Mouse (Mus musculus) limb, embryonic 14.5 days (tissue): Measurements from ENCODE around the gene Hdac1. TPM values are rescaled to one million over a fixed set of nuclear protein-coding genes. Genes with fewer than 3 reads are reported as not detected.

Experiments
- ATAC-seq: fragments of 200-750 bp; cut with Nextera tagmentation; 2 replicates; pipeline ENCODE4 v1.8.0; 2017; ENCODE audit warnings: low read depth, moderate number of reproducible peaks, moderate TSS enrichment; ENCODE audit not compliant: low FRiP score
- DNase-seq: peaks from one replicate; pipeline ENCODE4 v3.0.0-alpha.2; 2015; ENCODE audit warnings: low spot score
- H3K27ac ChIP-seq: fragments of 300-500 bp; sonication (generic); replicated peaks from 2 replicates; pipeline ENCODE4 v1.5.1; 2014; ENCODE audit warnings: low read depth, mild to moderate bottlenecking, low read length, moderate library complexity, mixed read lengths
- H3K27me3 ChIP-seq: fragments of 300-500 bp; sonication (generic); 2 replicates; pipeline ENCODE4 v1.6.1; 2014; ENCODE audit warnings: low read length, mixed read lengths; ENCODE audit not compliant: control insufficient read depth, insufficient read depth
- H3K36me3 ChIP-seq: fragments of 300-500 bp; sonication (generic); 2 replicates; pipeline ENCODE4 v1.6.1; 2014; ENCODE audit warnings: mild to moderate bottlenecking, low read length, moderate library complexity, mixed read lengths; ENCODE audit not compliant: control insufficient read depth, insufficient read depth
- H3K4me1 ChIP-seq: fragments of 300-500 bp; sonication (generic); 2 replicates; pipeline ENCODE4 v1.6.1; 2014; ENCODE audit warnings: antibody characterized with exemption, low read length, mixed read lengths; ENCODE audit not compliant: control insufficient read depth, insufficient read depth
- H3K4me2 ChIP-seq: fragments of 300-500 bp; sonication (generic); replicated peaks from 2 replicates; pipeline ENCODE4 v1.6.1; 2014; ENCODE audit warnings: low read depth, mild to moderate bottlenecking, low read length, moderate library complexity; ENCODE audit not compliant: severe bottlenecking
- H3K4me3 ChIP-seq: fragments of 300-500 bp; sonication (generic); replicated peaks from 2 replicates; pipeline ENCODE4 v1.5.1; 2014; ENCODE audit warnings: low read length
- H3K9ac ChIP-seq: fragments of 300-500 bp; sonication (generic); 2 replicates; pipeline ENCODE4 v1.6.1; 2014; ENCODE audit warnings: mild to moderate bottlenecking, low read depth, low read length, moderate library complexity; ENCODE audit not compliant: severe bottlenecking
- H3K9me3 ChIP-seq: fragments of 300-500 bp; sonication (generic); 2 replicates; pipeline ENCODE4 v1.6.1; 2016; ENCODE audit warnings: low read length; ENCODE audit not compliant: control insufficient read depth
- POLR2A ChIP-seq: fragments of 200-500 bp; IDR thresholded peaks from 2 replicates; pipeline ENCODE4 v1.8.0; 2012; ENCODE audit warnings: inconsistent platforms, mild to moderate bottlenecking, moderate library complexity, borderline replicate concordance; ENCODE audit not compliant: insufficient read depth, insufficient read length; ENCODE audit errors: extremely low read depth
- WGBS: fragments of 180-500 bp; shearing (Covaris S2); extraction: QIAGEN DNeasy Blood & Tissue Kit; methylation state at CpG from one replicate; pipeline ENCODE4 v1.1.7; 2014; 5-methylcytosine and 5-hydroxymethylcytosine counted together
- polyA plus RNA-seq, 2 experiments: library from polyadenylated mRNA; depleted of rRNA in 1 of 2; stranded (reverse) in 1 of 2; unstranded in 1 of 2; fragments of >200 nt; fragmentation: Nextera tagmentation in 1 of 2; extraction: Ambion mirVana in 1 of 2; gene quantifications; 2 replicates each; pipeline versions ENCODE4 v1.2.1 to v1.2.3; 2012 to 2014

The Hdac1 gene
- polyA plus RNA-seq, 2 experiments: 201 to 209 TPM

DNA sequence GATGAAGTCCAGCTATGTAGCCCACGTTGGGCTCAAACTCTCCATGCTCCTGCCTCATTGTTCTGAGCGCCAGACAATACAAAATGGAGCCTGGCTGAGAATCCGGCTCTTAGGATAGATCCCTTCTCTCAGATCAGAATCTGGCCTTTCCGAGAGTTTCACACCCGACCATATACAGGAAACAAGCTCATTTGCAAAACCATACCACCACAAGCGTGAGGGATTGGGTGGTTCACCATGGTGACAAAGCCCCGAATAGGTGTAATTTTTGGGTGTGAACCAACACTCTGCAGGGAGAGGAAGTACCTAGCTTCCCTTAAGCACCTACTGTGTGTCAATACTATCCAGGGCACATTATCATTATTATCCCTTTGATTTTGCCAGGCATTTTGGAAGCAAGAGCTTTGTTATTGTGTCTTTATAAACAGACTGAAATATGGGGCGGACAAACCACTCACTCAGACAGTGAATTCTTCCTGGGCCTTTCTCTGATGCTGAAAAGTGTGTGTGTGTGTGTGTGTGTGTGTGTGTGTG, 29.1 kb upstream of the Hdac1 start:
- Histone ChIP-seq H3K9ac (no peak overlapping the region), H3K27me3 (no peaks in the 10 kb centered on the region), H3K9me3 (no peaks in the 10 kb centered on the region), H3K4me1 (no peaks in the 10 kb centered on the region; the same call in 1 of the 2 replicates), H3K27ac (no peak overlapping the region), H3K4me3 (no peak overlapping the region), H3K36me3 (no peaks in the 10 kb centered on the region), H3K4me2 (no peak overlapping the region)
- no peak for TF ChIP-seq POLR2A
- DNase-seq (no peak), ATAC-seq (no peak)
- WGBS: 70% methylated on average over 8 of the region's 8 CpGs

- no peak overlapping the region for H3K27ac ChIP-seq
- no peaks in the 10 kb centered on the region for H3K36me3 ChIP-seq
- DNase-seq (no peak), ATAC-seq (no peak)
- no peaks in the 10 kb centered on the region; the same call in 1 of the 2 replicates for H3K4me1 ChIP-seq
- no peak overlapping the region for H3K4me3 ChIP-seq
- no peak overlapping the region for H3K4me2 ChIP-seq
- no peaks in the 10 kb centered on the region for H3K9me3 ChIP-seq
- no peaks in the 10 kb centered on the region for H3K27me3 ChIP-seq
- TF ChIP-seq POLR2A: no peak
- 85% methylated on average over 6 of the region's 6 CpGs for whole genome bisulfite sequencing
- no peak overlapping the region for H3K9ac ChIP-seq
Observed at GRCm38 (mm10) chr4:129570028-129570427, 27.5 kb upstream of the Hdac1 start.

- H3K4me1 ChIP-seq: no peaks in the 10 kb centered on the region
- no peak overlapping the region for H3K4me3 ChIP-seq
- DNase-seq: no peak
- H3K27me3 ChIP-seq: no peaks in the 10 kb centered on the region
- TF ChIP-seq POLR2A: no peak
- no peak for ATAC-seq
- H3K4me2 ChIP-seq: no peak overlapping the region
- no peak overlapping the region for H3K9ac ChIP-seq
- H3K9me3 ChIP-seq: no peaks in the 10 kb centered on the region
- WGBS: 86% methylated on average over 7 of the region's 7 CpGs
- no peak overlapping the region for H3K27ac ChIP-seq
- no peaks in the 10 kb centered on the region for H3K36me3 ChIP-seq
Observed at GRCm38 (mm10) chr4:129568366-129568765, 25.9 kb upstream of the Hdac1 start.

DNA sequence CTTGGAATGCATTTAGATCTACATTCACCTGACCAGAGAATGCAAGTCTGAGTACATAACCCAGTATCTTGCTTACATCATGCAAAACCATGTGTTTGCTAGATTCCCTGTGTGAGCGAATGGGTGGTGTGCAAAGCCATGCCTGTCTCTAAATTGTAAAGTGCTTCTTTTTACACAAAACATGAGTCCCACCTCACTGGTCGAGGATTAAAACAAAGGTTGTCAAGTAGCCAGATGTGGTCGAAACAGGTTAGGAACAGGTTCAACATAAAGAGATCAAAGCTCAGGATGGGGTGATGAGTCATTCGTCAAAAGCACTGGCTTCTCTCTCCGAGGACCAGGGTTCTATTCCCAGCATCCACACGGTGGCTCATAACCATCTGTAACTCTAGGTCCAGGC, 22.6 kb upstream of the Hdac1 start:
- H3K4me2 ChIP-seq: no peak overlapping the region
- no peaks in the 10 kb centered on the region for H3K36me3 ChIP-seq
- no peak overlapping the region for H3K27ac ChIP-seq
- ATAC-seq (no peak), DNase-seq (no peak)
- TF ChIP-seq POLR2A: no peak
- H3K9ac ChIP-seq: no peak overlapping the region
- no peaks in the 10 kb centered on the region for H3K4me1 ChIP-seq
- no peaks in the 10 kb centered on the region for H3K9me3 ChIP-seq
- no peak overlapping the region for H3K4me3 ChIP-seq
- WGBS: 76% methylated on average over 6 of the region's 6 CpGs
- H3K27me3 ChIP-seq: no peaks in the 10 kb centered on the region

- Histone ChIP-seq H3K27ac (no peak overlapping the region), H3K27me3 (no peaks in the 10 kb centered on the region), H3K4me1 (no peaks in the 10 kb centered on the region), H3K4me3 (no peak overlapping the region), H3K36me3 (no peaks in the 10 kb centered on the region), H3K9me3 (no peaks in the 10 kb centered on the region), H3K9ac (no peak overlapping the region), H3K4me2 (no peak overlapping the region)
- TF ChIP-seq POLR2A: no peak
- 16% methylated on average over 8 of the region's 8 CpGs for WGBS
- ATAC-seq (peak; percentile 60; the same call in 1 of the 2 replicates), DNase-seq (no peak)
Observed at GRCm38 (mm10) chr4:129563718-129564117, 21.2 kb upstream of the Hdac1 start.

- Histone ChIP-seq H3K9ac (no peak overlapping the region), H3K27ac (no peak overlapping the region), H3K27me3 (no peaks in the 10 kb centered on the region), H3K9me3 (no peaks in the 10 kb centered on the region), H3K4me2 (no peak overlapping the region), H3K4me1 (peaks cover 5% of the 10 kb centered on the region; the same call in 1 of the 2 replicates), H3K36me3 (no peaks in the 10 kb centered on the region), H3K4me3 (no peak overlapping the region)
- TF ChIP-seq POLR2A: no peak
- DNase-seq (no peak), ATAC-seq (no peak)
- WGBS: 91% methylated on average over 5 of the region's 5 CpGs
Observed at GRCm38 (mm10) chr4:129561184-129561583, 18.7 kb upstream of the Hdac1 start.
